In the genomic region with DNA sequence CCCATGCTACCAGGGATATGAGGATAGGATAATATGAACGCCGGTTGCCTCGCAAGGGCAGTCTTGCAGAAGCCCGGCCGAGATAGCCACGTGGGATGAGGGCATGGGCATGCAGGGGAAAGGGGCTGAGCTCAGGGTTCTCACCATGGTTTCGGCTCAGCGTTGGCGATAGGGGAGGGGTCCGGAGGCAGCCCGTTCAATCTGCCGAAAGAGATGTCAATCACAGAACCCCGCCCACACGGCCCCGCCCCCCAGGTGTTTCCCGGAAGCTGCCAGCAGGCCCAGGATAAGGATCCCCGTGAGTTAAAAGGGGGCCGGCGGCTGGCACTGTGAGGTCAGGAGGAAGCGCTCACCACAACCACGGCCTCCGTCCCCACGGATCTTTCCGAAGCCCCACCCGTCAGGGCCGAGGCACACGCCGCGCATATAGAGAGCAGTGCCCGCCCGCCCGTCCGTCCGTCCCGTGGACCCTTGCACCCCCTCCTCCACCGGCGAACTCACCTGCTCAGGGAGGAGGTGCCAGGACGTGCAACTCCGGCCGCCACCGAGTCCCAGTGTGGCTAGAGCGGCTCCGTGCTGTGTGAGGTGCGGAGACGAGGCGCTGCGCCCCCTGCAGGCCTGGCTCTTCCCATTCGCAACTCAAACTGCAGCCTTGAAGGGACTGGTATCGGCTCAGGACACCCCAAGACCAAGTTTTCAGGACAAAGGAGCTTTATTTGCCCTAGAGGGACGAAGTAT, we compare ENCODE assay signal across 7 mouse cellular contexts. TPM values are rescaled to one million over a fixed set of nuclear protein-coding genes. Genes with fewer than 3 reads are reported as not detected.
A peak's percentile ranks its signal among the peaks of the same experiment; 100 is the strongest.
DNase-seq lines count a peak whose midpoint lies in the region; ATAC-seq lines count a peak whose summit lies in the region.

TSS of gene Rabggta (minus strand) at position 564 of the 738 bp plus-strand sequence.

- peak within 1 kb of the TSS; percentile 56; the same call in 1 of the 2 replicates for H3K27ac ChIP-seq in embryonic facial prominence, embryonic 11.5 days (replicated peaks; ENCODE audit: low read depth, low read length)
- H3K27ac ChIP-seq in limb, embryonic 11.5 days (replicated peaks; ENCODE audit: low read depth, low read length): no peak within 1 kb of the TSS; the same call in 1 of the 2 replicates
- peak within 1 kb of the TSS; percentile 81 for H3K27ac ChIP-seq in midbrain, embryonic 14.5 days (replicated peaks; ENCODE audit: low read depth, low read length)

- DNase-seq in adrenal gland, postnatal 14 days: peak; percentile 96
- DNase-seq in embryonic facial prominence, embryonic 11.5 days (ENCODE audit: low spot score): peak; percentile 96
- peak; percentile 99 for DNase-seq in heart, adult 11 months
- DNase-seq in kidney, adult 18-20 months: peak; percentile 94
- peak; percentile 98 for DNase-seq in limb, embryonic 11.5 days (ENCODE audit: low spot score)
- peak; percentile 97 for DNase-seq in midbrain, embryonic 14.5 days
- DNase-seq in spleen, adult 18-20 months: peak; percentile 87 to 92

- no peaks in the 10 kb centered on the region for H3K4me1 ChIP-seq in embryonic facial prominence, embryonic 11.5 days (ENCODE audit: control insufficient read depth, insufficient read depth, low read length)
- H3K4me1 ChIP-seq in limb, embryonic 11.5 days (ENCODE audit: control insufficient read depth, insufficient read depth, low read length): peaks cover 6% of the 10 kb centered on the region; the same call in 1 of the 2 replicates
- H3K4me1 ChIP-seq in midbrain, embryonic 14.5 days (ENCODE audit: control insufficient read depth, insufficient read depth, low read length): peaks cover 6% of the 10 kb centered on the region

- H3K9ac ChIP-seq in embryonic facial prominence, embryonic 11.5 days (replicated peaks; ENCODE audit: low read length): peak within 1 kb of the TSS; percentile 72
- peak within 1 kb of the TSS; percentile 74 for H3K9ac ChIP-seq in limb, embryonic 11.5 days (ENCODE audit: low read length)
- peak within 1 kb of the TSS; percentile 75 for H3K9ac ChIP-seq in midbrain, embryonic 14.5 days (replicated peaks; ENCODE audit: low read length)

- WGBS in embryonic facial prominence, embryonic 11.5 days: under 1% methylated on average over 50 of the region's 50 CpGs
- under 1% methylated on average over 50 of the region's 50 CpGs for WGBS in limb, embryonic 11.5 days
- WGBS in midbrain, embryonic 14.5 days: under 1% methylated on average over 50 of the region's 50 CpGs

- peak within 1 kb of the TSS; percentile 69 for H3K4me2 ChIP-seq in embryonic facial prominence, embryonic 11.5 days (ENCODE audit: low read depth, low read length)
- H3K4me2 ChIP-seq in limb, embryonic 11.5 days (ENCODE audit: low read depth, severe bottlenecking): peak within 1 kb of the TSS; percentile 66
- peak within 1 kb of the TSS; percentile 67 for H3K4me2 ChIP-seq in midbrain, embryonic 14.5 days (ENCODE audit: low read length)

- H3K36me3 ChIP-seq in embryonic facial prominence, embryonic 11.5 days (replicated peaks; ENCODE audit: control insufficient read depth, insufficient read depth, low read depth, low read length): peaks cover 3% of the 10 kb centered on the region; the same call in 1 of the 2 replicates
- H3K36me3 ChIP-seq in limb, embryonic 11.5 days (ENCODE audit: control insufficient read depth, insufficient read depth, low read length): no peaks in the 10 kb centered on the region
- H3K36me3 ChIP-seq in midbrain, embryonic 14.5 days (ENCODE audit: control insufficient read depth, insufficient read depth, low read length): peaks cover 27% of the 10 kb centered on the region

- peak; percentile 96 for ATAC-seq in embryonic facial prominence, embryonic 11.5 days (replicated peaks; ENCODE audit: insufficient number of reproducible peaks, low FRiP score, low TSS enrichment, low read depth)
- ATAC-seq in limb, embryonic 11.5 days (ENCODE audit: insufficient number of reproducible peaks, low FRiP score, low TSS enrichment, low read depth): peak; percentile 90
- ATAC-seq in midbrain, embryonic 14.5 days (ENCODE audit: low FRiP score, low TSS enrichment): peak; percentile 96

- H3K9me3 ChIP-seq in embryonic facial prominence, embryonic 11.5 days (replicated peaks; ENCODE audit: control insufficient read depth, low read length): no peaks in the 10 kb centered on the region
- no peaks in the 10 kb centered on the region for H3K9me3 ChIP-seq in limb, embryonic 11.5 days (ENCODE audit: control insufficient read depth, low read length)
- no peaks in the 10 kb centered on the region for H3K9me3 ChIP-seq in midbrain, embryonic 14.5 days (ENCODE audit: control insufficient read depth, low read length)

- no peaks in the 10 kb centered on the region for H3K27me3 ChIP-seq in embryonic facial prominence, embryonic 11.5 days (ENCODE audit: control insufficient read depth, insufficient read depth, low read length)
- H3K27me3 ChIP-seq in limb, embryonic 11.5 days (ENCODE audit: control insufficient read depth, insufficient read depth, low read length): no peaks in the 10 kb centered on the region
- no peaks in the 10 kb centered on the region for H3K27me3 ChIP-seq in midbrain, embryonic 14.5 days (ENCODE audit: control insufficient read depth, insufficient read depth, low read length)

- H3K4me3 ChIP-seq in embryonic facial prominence, embryonic 11.5 days (ENCODE audit: low read depth, low read length): peak within 1 kb of the TSS; percentile 75
- H3K4me3 ChIP-seq in limb, embryonic 11.5 days (ENCODE audit: low read depth, low read length): peak within 1 kb of the TSS; percentile 73
- H3K4me3 ChIP-seq in midbrain, embryonic 14.5 days (replicated peaks; ENCODE audit: low read depth, low read length): peak within 1 kb of the TSS; percentile 73

RNA-seq across cellular contexts. Expression of gene Rabggta, which starts in this region (rescaled TPM):
- 19.5 and 21.1 TPM in 2 replicates for total RNA-seq in adrenal gland, postnatal 14 days (2021)
- polyA plus RNA-seq in embryonic facial prominence, embryonic 11.5 days (2014; fragmentation: Nextera tagmentation; extraction: Ambion mirVana): 19.9 and 21.5 TPM in 2 replicates
- 20.0 and 20.2 TPM in 2 replicates for polyA plus RNA-seq in limb, embryonic 11.5 days (2014; fragmentation: Nextera tagmentation; extraction: Ambion mirVana)
- polyA plus RNA-seq in midbrain, embryonic 14.5 days (2014; fragmentation: Nextera tagmentation; extraction: Ambion mirVana): 39.4 and 48.5 TPM in 2 replicates
